Mouse (Mus musculus) neural tube, embryonic 11.5 days (tissue): Measurements from ENCODE around the gene Bnc2. TPM values are rescaled to one million over a fixed set of nuclear protein-coding genes. Genes with fewer than 3 reads are reported as not detected.

Experiments
- ATAC-seq: fragments of 200-750 bp; cut with Nextera tagmentation; 2 replicates; pipeline ENCODE4 v1.8.0; 2017; ENCODE audit warnings: moderate number of reproducible peaks, mild to moderate bottlenecking, moderate TSS enrichment, moderate library complexity; ENCODE audit not compliant: insufficient read depth, low FRiP score, low TSS enrichment
- DNase-seq: peaks from one replicate; pipeline ENCODE4 v3.0.0-alpha.2; 2015; ENCODE audit warnings: low spot score
- H3K27ac ChIP-seq: fragments of 300-500 bp; sonication (generic); 2 replicates; pipeline ENCODE4 v1.5.1; 2014; ENCODE audit warnings: low read depth, mild to moderate bottlenecking, low read length
- H3K27me3 ChIP-seq: fragments of 300-500 bp; sonication (generic); 2 replicates; pipeline ENCODE4 v1.6.1; 2014; ENCODE audit warnings: mild to moderate bottlenecking, low read length, mixed read lengths; ENCODE audit not compliant: control insufficient read depth, insufficient read depth
- H3K36me3 ChIP-seq: fragments of 300-500 bp; sonication (generic); 2 replicates; pipeline ENCODE4 v1.6.1; 2014; ENCODE audit warnings: mild to moderate bottlenecking, low read length, moderate library complexity, mixed read lengths; ENCODE audit not compliant: control insufficient read depth, insufficient read depth
- H3K4me1 ChIP-seq: fragments of 300-500 bp; sonication (generic); 2 replicates; pipeline ENCODE4 v1.6.1; 2014; ENCODE audit warnings: low read length, mixed read lengths; ENCODE audit not compliant: control insufficient read depth, insufficient read depth
- H3K4me2 ChIP-seq: fragments of 300-500 bp; sonication (generic); 2 replicates; pipeline ENCODE4 v1.6.1; 2014; ENCODE audit warnings: low read depth, mild to moderate bottlenecking, moderate library complexity
- H3K4me3 ChIP-seq: fragments of 300-500 bp; sonication (generic); 2 replicates; pipeline ENCODE4 v1.5.1; 2014; ENCODE audit warnings: low read depth, low read length
- H3K9ac ChIP-seq: fragments of 300-500 bp; sonication (generic); 2 replicates; pipeline ENCODE4 v1.6.1; 2014; ENCODE audit warnings: mild to moderate bottlenecking, low read length
- H3K9me3 ChIP-seq: fragments of 300-500 bp; sonication (generic); 2 replicates; pipeline ENCODE4 v1.6.1; 2016; ENCODE audit warnings: low read length; ENCODE audit not compliant: control insufficient read depth
- WGBS: fragments of 180-500 bp; shearing (Covaris S2); extraction: QIAGEN DNeasy Blood & Tissue Kit; methylation state at CpG from one replicate; pipeline ENCODE4 v1.1.7; 2014; 5-methylcytosine and 5-hydroxymethylcytosine counted together
- polyA plus RNA-seq: library from polyadenylated mRNA; unstranded; fragments of >200 nt; fragmentation: Nextera tagmentation; extraction: Ambion mirVana; gene quantifications from 2 replicates; pipeline ENCODE4 v1.2.1, GENCODE M21; 2014

Bnc2 gene
- polyA plus RNA-seq, 1 experiment from 2014 or later, result 12.8 TPM

DNA sequence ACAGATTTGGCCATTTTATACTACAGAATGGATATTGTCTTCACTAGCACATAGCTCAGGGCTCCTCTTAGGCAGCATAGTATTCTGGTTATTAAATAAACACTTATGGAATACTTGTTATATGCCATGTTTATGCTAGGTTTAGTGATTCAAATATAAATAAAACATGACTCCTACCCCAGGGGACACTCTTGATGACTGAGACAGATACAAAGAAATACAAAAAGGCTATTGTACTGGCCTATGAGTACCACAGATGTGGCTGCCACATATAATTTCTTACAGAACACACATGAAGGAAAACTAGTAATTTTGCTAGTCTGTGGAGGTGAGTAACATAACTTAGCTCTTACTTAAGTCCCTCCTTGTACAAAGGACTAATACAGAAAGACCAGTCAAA, 28.5 kb downstream of the Bnc2 start:
- DNase-seq (no peak), ATAC-seq (no peak)
- Histone ChIP-seq H3K9me3 (no peaks in the 10 kb centered on the region), H3K27ac (no peak overlapping the region), H3K36me3 (no peaks in the 10 kb centered on the region), H3K4me1 (no peaks in the 10 kb centered on the region), H3K4me2 (no peak overlapping the region), H3K27me3 (no peaks in the 10 kb centered on the region), H3K9ac (no peak overlapping the region), H3K4me3 (no peak overlapping the region)

DNA sequence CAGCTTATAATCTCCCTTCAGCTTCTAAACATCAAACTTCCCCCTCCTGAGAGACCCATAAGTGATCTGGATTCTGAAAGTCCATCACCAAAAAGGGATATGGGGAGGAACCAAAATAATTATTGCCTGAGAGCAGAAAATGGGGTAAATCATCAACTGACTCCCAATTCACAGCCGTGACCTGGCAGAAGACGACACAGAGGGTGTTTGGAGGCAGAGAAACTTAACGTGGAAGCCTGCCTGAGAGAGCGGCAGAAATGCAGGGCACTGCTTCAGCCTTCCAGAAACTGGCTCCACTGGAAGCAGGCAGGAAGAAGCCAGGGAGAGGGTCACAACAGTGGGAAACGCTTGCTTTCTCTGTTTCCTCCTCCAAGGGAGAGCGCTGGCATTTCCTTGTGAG, 35.9 kb downstream of the Bnc2 start:
- Histone ChIP-seq H3K9me3 (no peaks in the 10 kb centered on the region), H3K4me2 (no peak overlapping the region), H3K36me3 (no peaks in the 10 kb centered on the region), H3K4me1 (peaks cover 8% of the 10 kb centered on the region; the same call in 1 of the 2 replicates), H3K9ac (no peak overlapping the region), H3K4me3 (no peak overlapping the region), H3K27ac (no peak overlapping the region), H3K27me3 (no peaks in the 10 kb centered on the region)
- 53% methylated on average over 6 of the region's 6 CpGs for WGBS
- DNase-seq (no peak), ATAC-seq (no peak)

DNA sequence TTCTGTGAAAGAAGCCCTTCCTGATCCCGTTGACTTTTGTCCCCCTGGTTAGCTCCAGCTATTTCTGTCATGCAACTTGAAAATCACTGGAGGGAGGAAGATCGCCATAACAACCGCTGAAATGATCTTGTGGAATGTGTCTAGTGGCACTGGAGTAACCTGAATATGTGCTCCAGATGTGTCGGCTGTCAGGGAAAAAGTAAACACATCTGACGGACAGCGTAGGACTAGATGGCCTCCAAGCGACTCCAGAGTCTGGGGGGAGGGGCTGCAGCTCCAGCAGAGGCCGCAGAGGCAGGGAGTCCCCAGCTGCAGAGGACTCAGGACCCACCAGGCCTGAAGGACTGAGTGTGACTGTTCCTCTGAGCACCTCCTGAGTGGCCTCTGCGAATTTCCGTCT, 37.4 kb downstream of the Bnc2 start:
- DNase-seq (peak; percentile 81), ATAC-seq (peak; percentile 53; the same call in 1 of the 2 replicates)
- H3K27ac ChIP-seq, result 0 out of 2 replicates have a peak overlapping the region, but pooled peaks have one; percentile 21
- H3K9ac ChIP-seq, result no peak overlapping the region
- no peaks in the 10 kb centered on the region for H3K36me3 ChIP-seq
- 2% methylated on average over 10 of the region's 10 CpGs for WGBS
- peak overlapping the region; percentile 13 for H3K4me2 ChIP-seq
- H3K4me1 ChIP-seq, result peaks cover 8% of the 10 kb centered on the region; the same call in 1 of the 2 replicates
- no peaks in the 10 kb centered on the region for H3K27me3 ChIP-seq
- H3K9me3 ChIP-seq, result no peaks in the 10 kb centered on the region
- no peak overlapping the region for H3K4me3 ChIP-seq

DNA sequence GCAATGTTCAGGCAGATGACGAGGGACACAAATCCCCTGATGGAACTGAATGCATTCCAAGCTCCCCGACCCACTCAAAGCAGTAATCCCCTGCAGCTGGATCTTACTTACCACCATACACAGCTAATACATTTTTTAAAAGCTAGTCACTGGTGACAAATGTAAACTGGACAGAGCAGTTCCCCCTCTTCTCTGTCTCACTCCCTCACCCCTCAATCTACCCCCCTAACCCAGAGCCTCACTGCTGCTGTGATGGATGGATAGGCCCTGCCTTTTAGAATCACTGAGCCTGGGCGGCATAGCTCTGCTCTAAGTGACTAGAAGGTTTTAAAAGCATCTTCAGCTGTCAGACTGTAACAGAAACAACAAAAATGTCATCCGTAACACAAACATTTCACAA, 40.3 kb downstream of the Bnc2 start:
- ATAC-seq (no peak), DNase-seq (no peak)
- WGBS, result 38% methylated on average over 4 of the region's 4 CpGs
- no peaks in the 10 kb centered on the region for H3K36me3 ChIP-seq
- no peak overlapping the region for H3K4me2 ChIP-seq
- H3K4me3 ChIP-seq, result no peak overlapping the region
- no peaks in the 10 kb centered on the region for H3K9me3 ChIP-seq
- H3K27me3 ChIP-seq, result no peaks in the 10 kb centered on the region
- H3K4me1 ChIP-seq, result peaks cover 8% of the 10 kb centered on the region; the same call in 1 of the 2 replicates
- no peak overlapping the region for H3K9ac ChIP-seq
- no peak overlapping the region for H3K27ac ChIP-seq

DNA sequence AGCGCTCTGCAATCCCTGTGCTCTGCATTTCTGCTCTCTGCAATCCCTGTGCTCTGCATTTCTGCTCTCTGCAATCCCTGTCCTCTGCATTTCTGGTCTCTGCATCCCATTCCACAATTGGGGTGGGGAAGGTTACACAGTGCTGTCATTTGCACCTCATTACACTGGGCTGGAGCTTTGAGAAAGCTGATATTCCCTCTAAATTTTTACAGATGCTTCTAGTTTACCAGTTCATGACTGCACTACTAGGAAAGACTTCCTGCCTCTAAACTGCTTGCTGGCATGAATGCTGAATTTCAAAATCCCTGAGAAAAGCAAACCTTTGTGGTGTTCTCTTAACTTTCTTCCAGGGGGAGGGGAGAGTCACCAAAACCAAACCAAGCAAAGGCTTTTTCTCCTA, 41.1 kb downstream of the Bnc2 start:
- Histone ChIP-seq H3K27me3 (no peaks in the 10 kb centered on the region), H3K9ac (no peak overlapping the region), H3K9me3 (no peaks in the 10 kb centered on the region), H3K36me3 (no peaks in the 10 kb centered on the region), H3K4me1 (peaks cover 8% of the 10 kb centered on the region; the same call in 1 of the 2 replicates), H3K27ac (no peak overlapping the region), H3K4me3 (no peak overlapping the region), H3K4me2 (no peak overlapping the region)
- ATAC-seq, result no peak
- no peak for DNase-seq
- 89% methylated on average over 1 of the region's 1 CpGs for WGBS

DNA sequence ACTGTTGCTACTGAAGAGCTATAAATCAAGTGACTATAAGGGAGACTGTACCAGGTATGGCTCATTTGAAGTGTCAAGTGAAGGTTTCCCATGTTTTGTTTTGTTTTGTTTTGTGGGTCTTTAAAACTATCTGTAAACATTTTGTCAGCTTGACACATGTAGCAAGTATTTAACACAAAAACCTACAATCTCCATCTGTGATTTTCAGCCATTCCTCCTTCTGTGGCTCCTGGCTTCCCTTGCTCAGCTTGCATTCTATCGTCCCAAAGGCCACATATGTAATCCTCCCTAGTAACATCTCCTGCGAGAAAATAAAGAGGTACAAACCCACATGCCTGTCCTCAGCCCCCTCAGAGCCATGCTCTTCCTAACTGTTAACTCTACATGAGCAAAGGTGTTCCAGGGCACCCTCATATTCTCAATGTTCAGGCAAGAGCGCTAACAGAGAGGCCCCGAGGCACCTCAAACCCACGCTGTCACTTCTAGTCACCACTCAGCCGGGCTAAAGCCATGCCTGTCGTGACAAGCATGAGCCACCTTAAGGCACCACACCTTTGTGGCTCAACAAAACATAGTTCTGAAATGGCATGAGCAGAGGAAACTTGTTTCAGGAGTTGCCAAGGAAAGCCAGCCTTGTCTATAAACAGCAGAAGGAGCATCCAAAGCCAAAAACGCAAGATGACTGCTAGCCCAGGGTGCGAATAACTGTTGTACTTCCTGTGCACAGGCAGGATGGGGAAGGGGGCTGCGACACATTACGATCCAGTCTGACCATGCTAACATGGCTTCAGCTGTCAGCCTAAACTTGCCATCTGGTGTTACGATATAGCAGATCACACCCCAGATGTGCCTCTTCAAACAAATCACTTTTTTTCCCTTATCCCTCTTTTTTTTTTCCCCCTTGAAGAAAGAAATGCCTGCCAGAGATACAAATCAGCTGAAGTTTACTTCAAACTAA, 42.0 kb downstream of the Bnc2 start:
- no peaks in the 10 kb centered on the region for H3K27me3 ChIP-seq
- H3K4me1 ChIP-seq, result peaks cover 8% of the 10 kb centered on the region; the same call in 1 of the 2 replicates

DNA sequence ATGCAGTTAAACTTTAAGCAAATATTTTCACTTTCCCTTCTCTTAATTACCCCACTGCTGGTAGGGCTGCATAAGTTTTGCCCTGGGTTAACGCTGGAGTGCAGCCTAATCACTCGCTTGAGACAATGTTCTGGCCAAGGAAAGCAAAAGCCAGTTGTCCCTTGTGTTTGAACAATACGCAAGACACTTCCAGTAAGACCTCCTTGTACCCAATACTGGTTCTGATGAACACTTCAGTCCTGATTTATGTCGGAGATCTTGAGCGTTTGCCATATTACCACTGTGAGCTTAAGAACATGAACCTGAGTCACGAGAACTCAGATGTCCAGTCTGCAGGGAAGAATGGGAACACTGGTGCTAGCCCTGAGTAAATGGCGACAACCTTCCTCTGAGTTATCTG, 47.5 kb downstream of the Bnc2 start:
- H3K36me3 ChIP-seq, result no peaks in the 10 kb centered on the region
- H3K9ac ChIP-seq, result no peak overlapping the region
- 91% methylated on average over 7 of the region's 7 CpGs for WGBS
- no peaks in the 10 kb centered on the region for H3K27me3 ChIP-seq
- no peak for ATAC-seq
- no peak overlapping the region for H3K4me2 ChIP-seq
- no peak for DNase-seq
- H3K4me3 ChIP-seq, result no peak overlapping the region
- H3K9me3 ChIP-seq, result no peaks in the 10 kb centered on the region
- H3K27ac ChIP-seq, result no peak overlapping the region
- no peaks in the 10 kb centered on the region for H3K4me1 ChIP-seq

More for the DNA sequence above, 42.0 kb downstream of the Bnc2 start:
- WGBS, result 66% methylated on average over 12 of the region's 12 CpGs
- DNase-seq, result no peak
- no peak for ATAC-seq
- Histone ChIP-seq H3K9ac (no peak overlapping the region), H3K27ac (no peak overlapping the region), H3K4me2 (no peak overlapping the region), H3K4me3 (no peak overlapping the region), H3K9me3 (no peaks in the 10 kb centered on the region), H3K36me3 (no peaks in the 10 kb centered on the region)

DNA sequence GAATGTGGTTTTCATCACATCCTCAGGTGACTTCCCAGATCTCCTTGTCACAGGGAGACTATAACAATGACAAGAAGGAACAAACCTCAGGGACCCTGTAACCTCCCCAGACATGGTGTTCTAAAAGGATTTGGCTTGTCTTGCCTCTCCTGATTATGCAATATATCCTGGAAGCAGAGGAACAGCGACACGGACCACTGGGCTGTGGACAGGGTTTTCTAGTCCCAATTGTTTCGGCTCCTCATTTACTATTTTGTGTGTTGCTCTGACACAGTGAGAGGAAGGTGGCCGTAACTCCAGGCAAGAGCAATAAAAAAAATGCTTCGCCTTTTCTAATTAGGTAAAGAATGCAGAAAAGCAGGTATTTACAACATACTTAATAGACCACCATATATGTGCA, 51.8 kb downstream of the Bnc2 start:
- no peak overlapping the region for H3K4me3 ChIP-seq
- ATAC-seq (no peak), DNase-seq (no peak)
- no peak overlapping the region for H3K9ac ChIP-seq
- H3K4me2 ChIP-seq, result no peak overlapping the region
- H3K27ac ChIP-seq, result no peak overlapping the region
- no peaks in the 10 kb centered on the region for H3K27me3 ChIP-seq
- H3K4me1 ChIP-seq, result no peaks in the 10 kb centered on the region
- no peaks in the 10 kb centered on the region for H3K36me3 ChIP-seq
- no peaks in the 10 kb centered on the region for H3K9me3 ChIP-seq
- 72% methylated on average over 5 of the region's 5 CpGs for WGBS

DNA sequence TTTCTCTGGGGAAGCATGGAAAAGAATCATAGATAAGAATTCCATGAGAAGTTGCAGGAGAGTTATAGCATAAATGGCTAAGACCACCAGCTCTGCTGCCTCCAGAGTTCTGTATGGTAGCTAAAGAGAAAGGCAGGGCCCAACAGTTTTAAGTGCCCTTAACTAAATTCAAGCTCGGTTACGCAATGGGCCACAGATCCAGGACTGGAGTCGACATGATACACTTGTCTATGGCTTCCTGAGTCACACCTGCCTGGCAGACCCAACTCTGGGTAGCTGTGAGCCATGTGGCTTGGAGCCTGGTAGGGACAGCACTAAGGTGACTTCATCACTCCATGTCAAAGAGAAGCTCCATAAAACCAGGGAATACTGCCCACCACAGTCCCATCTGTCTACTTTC, 53.3 kb downstream of the Bnc2 start:
- ATAC-seq, result no peak
- Histone ChIP-seq H3K4me3 (no peak overlapping the region), H3K4me2 (no peak overlapping the region), H3K9ac (no peak overlapping the region), H3K4me1 (no peaks in the 10 kb centered on the region), H3K27ac (no peak overlapping the region), H3K36me3 (no peaks in the 10 kb centered on the region), H3K27me3 (no peaks in the 10 kb centered on the region), H3K9me3 (no peaks in the 10 kb centered on the region)
- 90% methylated on average over 3 of the region's 3 CpGs for WGBS
- no peak for DNase-seq
